Mouse (Mus musculus): ENCODE measurements around the gene Cyp46a1. TPM values are rescaled to one million over a fixed set of nuclear protein-coding genes. Genes with fewer than 3 reads are reported as not detected.
A peak's percentile ranks its signal among the peaks of the same experiment; 100 is the strongest.

The Cyp46a1 gene
- total RNA-seq, 1 experiment: 0.98 TPM

DNA sequence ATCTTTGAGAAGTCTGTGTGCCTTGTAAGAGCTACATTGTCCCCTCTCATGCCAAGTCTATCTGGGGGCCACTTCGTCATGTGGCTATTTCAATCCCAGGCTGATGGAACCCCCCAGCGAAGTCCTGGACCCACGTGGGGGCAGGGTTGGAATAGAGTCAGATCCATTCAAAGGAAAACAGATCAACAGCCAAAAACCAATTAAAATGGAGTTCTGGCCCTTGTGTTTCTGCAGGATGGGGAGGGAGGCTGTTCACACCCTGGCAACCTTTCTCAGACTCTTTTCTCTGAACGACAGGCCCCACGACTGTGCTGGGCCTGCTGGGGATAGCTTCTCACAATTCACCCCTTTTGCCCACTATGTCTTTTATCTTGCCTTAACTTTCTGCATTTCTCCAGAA is 7.8 kb upstream of the Cyp46a1 start:
- Histone ChIP-seq H3K4me3 (ENCODE audit: insufficient read depth in 1 of 2, low read depth in 1 of 2, low read length in 2 of 2, poor library complexity in 1 of 2, severe bottlenecking in 1 of 2) (no peak overlapping the region), H3K27ac (ENCODE audit: insufficient read depth, low read depth, low read length, poor library complexity, severe bottlenecking) (no peak overlapping the region), H3K36me3 (ENCODE audit: control insufficient read depth, insufficient read depth, low read length, poor library complexity, severe bottlenecking) (no peaks in the 10 kb centered on the region), H3K9me3 (ENCODE audit: control insufficient read depth, insufficient read depth, low read depth, low read length) (no peaks in the 10 kb centered on the region), H3K9ac (ENCODE audit: insufficient read depth, low read depth, low read length, poor library complexity, severe bottlenecking) (no peak overlapping the region), H3K4me1 (ENCODE audit: control insufficient read depth in 2 of 2, insufficient read depth in 2 of 2, low read length in 2 of 2, poor library complexity in 1 of 2) (peaks cover 0 to 3% of the 10 kb centered on the region in 2 experiments; a peak in 2 of 4 replicates)
- TF ChIP-seq CHD2 (IDR thresholded peaks at IDR 0.05; ENCODE audit: low read depth, low read length) (no peak), MAFK (IDR thresholded peaks at IDR 0.05; ENCODE audit: insufficient read depth, low read depth, low read length) (no peak), ZNF384 (IDR thresholded peaks at IDR 0.05; ENCODE audit: low read depth, low read length) (no peak)
- in situ Hi-C loops (cut with MboI; ENCODE audit: low sequenced_read_pairs in 2 of 2, unreplicated experiment in 2 of 2): no loop called here
- DNase-seq (ENCODE audit: low read depth, low spot score): no peak

DNA sequence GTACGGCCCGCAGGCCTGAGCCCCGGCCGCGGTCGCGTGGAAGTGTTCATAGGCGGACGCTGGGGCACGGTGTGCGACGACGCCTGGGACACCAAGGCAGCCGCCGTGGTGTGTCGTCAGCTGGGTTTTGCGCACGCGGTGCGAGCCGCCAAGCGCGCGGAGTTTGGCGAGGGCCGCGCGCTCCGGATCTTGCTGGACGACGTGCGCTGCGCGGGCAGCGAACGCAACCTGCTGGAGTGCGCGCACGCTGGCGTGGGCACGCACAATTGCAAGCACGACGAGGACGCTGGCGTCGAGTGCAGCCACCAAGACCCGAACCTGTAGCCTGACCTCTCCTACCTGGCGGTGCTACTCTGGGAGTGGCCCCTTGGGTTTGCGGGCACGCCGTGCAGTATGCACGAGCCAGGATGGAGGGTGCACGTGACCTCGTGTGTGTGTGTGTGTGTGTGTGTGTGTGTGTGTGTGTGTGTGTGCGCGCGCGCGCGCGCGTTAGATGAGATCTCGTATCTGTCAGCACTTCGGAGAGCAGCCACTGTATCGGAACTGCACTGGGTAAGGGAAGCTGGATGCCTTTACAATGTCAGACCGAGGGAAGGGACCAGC is 6.2 kb upstream of the Cyp46a1 start:
- H3K9me3 ChIP-seq (ENCODE audit: control insufficient read depth, insufficient read depth, low read depth, low read length): no peaks in the 10 kb centered on the region
- no peak overlapping the region for H3K27ac ChIP-seq (ENCODE audit: insufficient read depth, low read depth, low read length, poor library complexity, severe bottlenecking)
- peak overlapping the region; percentile 63 for H3K9ac ChIP-seq (ENCODE audit: insufficient read depth, low read depth, low read length, poor library complexity, severe bottlenecking)
- H3K4me1 ChIP-seq (ENCODE audit: control insufficient read depth in 2 of 2, insufficient read depth in 2 of 2, low read length in 2 of 2, poor library complexity in 1 of 2): no peaks in the 10 kb centered on the region
- in situ Hi-C loops (cut with MboI; ENCODE audit: low sequenced_read_pairs in 2 of 2, unreplicated experiment in 2 of 2): no loop called here
- H3K36me3 ChIP-seq (ENCODE audit: control insufficient read depth, insufficient read depth, low read length, poor library complexity, severe bottlenecking): no peaks in the 10 kb centered on the region
- no peak for TF ChIP-seq CHD2 (IDR thresholded peaks at IDR 0.05; ENCODE audit: low read depth, low read length)
- no peak for TF ChIP-seq ZC3H11A (IDR thresholded peaks at IDR 0.05; ENCODE audit: borderline replicate concordance, low read depth, low read length)
- TF ChIP-seq ZNF384 (IDR thresholded peaks at IDR 0.05; ENCODE audit: low read depth, low read length): no peak
- no peak for TF ChIP-seq MAFK (IDR thresholded peaks at IDR 0.05; ENCODE audit: insufficient read depth, low read depth, low read length)
- no peak for TF ChIP-seq HCFC1 (IDR thresholded peaks at IDR 0.05; ENCODE audit: borderline replicate concordance, insufficient read depth, low read length)
- peak overlapping the region; percentile 28 to 62; a peak in 3 of 4 replicates for H3K4me3 ChIP-seq (ENCODE audit: insufficient read depth in 1 of 2, low read depth in 1 of 2, low read length in 2 of 2, poor library complexity in 1 of 2, severe bottlenecking in 1 of 2)
- no peak for DNase-seq (ENCODE audit: low read depth, low spot score)

DNA sequence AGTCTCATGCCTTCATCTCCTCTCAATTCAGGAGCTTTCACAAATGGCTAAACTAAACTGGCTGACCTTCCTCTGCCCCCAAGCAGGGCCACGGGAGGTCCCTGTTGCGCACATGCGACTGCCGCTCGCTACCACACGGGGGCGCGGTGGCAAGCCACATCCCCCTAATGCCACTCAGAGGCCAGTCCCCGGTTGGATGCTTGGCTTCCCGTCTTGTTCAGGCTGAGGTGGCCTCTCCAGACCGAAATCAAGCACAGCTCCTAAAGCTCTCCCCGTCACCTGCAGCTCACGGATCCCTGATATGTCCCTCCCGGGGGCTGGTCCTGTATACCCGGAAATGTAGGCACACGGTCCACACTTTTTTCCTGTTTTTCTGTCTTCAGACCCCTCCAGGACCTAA is 1.1 kb upstream of the Cyp46a1 start:
- Histone ChIP-seq H3K9me3 (ENCODE audit: control insufficient read depth, insufficient read depth, low read depth, low read length) (no peaks in the 10 kb centered on the region), H3K36me3 (ENCODE audit: control insufficient read depth, insufficient read depth, low read length, poor library complexity, severe bottlenecking) (no peaks in the 10 kb centered on the region), H3K27ac (ENCODE audit: insufficient read depth, low read depth, low read length, poor library complexity, severe bottlenecking) (no peak overlapping the region), H3K4me3 (ENCODE audit: insufficient read depth in 1 of 2, low read depth in 1 of 2, low read length in 2 of 2, poor library complexity in 1 of 2, severe bottlenecking in 1 of 2) (peak overlapping the region in 1 of 2 experiments; percentile 42; a peak in 1 of 4 replicates), H3K9ac (ENCODE audit: insufficient read depth, low read depth, low read length, poor library complexity, severe bottlenecking) (no peak overlapping the region; the same call in 1 of the 2 replicates), H3K4me1 (ENCODE audit: control insufficient read depth in 2 of 2, insufficient read depth in 2 of 2, low read length in 2 of 2, poor library complexity in 1 of 2) (peaks cover 0 to 7% of the 10 kb centered on the region in 2 experiments; a peak in 2 of 4 replicates)
- in situ Hi-C loops (cut with MboI; ENCODE audit: low sequenced_read_pairs in 2 of 2, unreplicated experiment in 2 of 2): no loop called here
- peak; percentile 63 for DNase-seq (ENCODE audit: low read depth, low spot score)
- TF ChIP-seq ZC3H11A (IDR thresholded peaks at IDR 0.05; ENCODE audit: borderline replicate concordance, low read depth, low read length) (0 out of 2 replicates have a peak, but pooled peaks have one; percentile 14), ZNF384 (IDR thresholded peaks at IDR 0.05; ENCODE audit: low read depth, low read length) (no peak), HCFC1 (IDR thresholded peaks at IDR 0.05; ENCODE audit: borderline replicate concordance, insufficient read depth, low read length) (no peak)

DNA sequence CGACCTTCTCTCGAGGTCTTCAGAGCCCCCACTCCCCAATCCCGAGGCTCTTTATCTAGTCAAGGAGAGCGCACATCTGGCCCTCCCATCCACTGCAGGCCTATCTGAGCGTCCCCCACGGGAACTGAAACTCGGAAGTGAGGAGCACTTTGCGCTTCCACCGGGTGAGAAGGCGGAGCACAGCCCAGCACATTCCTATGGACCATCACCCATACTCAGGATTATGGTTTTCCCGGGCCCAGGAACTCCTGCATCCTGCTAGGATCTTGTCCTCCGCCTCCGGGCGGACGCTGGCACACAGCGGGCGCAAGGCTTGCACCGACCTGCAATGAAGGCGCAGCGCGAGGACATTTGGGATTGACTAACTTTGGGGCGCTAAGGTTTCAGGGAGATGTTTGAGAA is 699 bp upstream of the Cyp46a1 start:
- in situ Hi-C loops (cut with MboI; ENCODE audit: low sequenced_read_pairs in 2 of 2, unreplicated experiment in 2 of 2): no loop called here
- Histone ChIP-seq H3K9ac (ENCODE audit: insufficient read depth, low read depth, low read length, poor library complexity, severe bottlenecking) (peak overlapping the region; percentile 2; the same call in 1 of the 2 replicates), H3K4me3 (ENCODE audit: insufficient read depth in 1 of 2, low read depth in 1 of 2, low read length in 2 of 2, poor library complexity in 1 of 2, severe bottlenecking in 1 of 2) (peak overlapping the region; percentile 23 to 42; a peak in 3 of 4 replicates), H3K9me3 (ENCODE audit: control insufficient read depth, insufficient read depth, low read depth, low read length) (no peaks in the 10 kb centered on the region), H3K4me1 (ENCODE audit: control insufficient read depth in 2 of 2, insufficient read depth in 2 of 2, low read length in 2 of 2, poor library complexity in 1 of 2) (peaks cover 0 to 7% of the 10 kb centered on the region in 2 experiments; a peak in 2 of 4 replicates), H3K36me3 (ENCODE audit: control insufficient read depth, insufficient read depth, low read length, poor library complexity, severe bottlenecking) (no peaks in the 10 kb centered on the region), H3K27ac (ENCODE audit: insufficient read depth, low read depth, low read length, poor library complexity, severe bottlenecking) (no peak overlapping the region)
- DNase-seq (ENCODE audit: low read depth, low spot score): no peak
- TF ChIP-seq HCFC1 (IDR thresholded peaks at IDR 0.05; ENCODE audit: borderline replicate concordance, insufficient read depth, low read length): no peak
- TF ChIP-seq MAFK (IDR thresholded peaks at IDR 0.05; ENCODE audit: insufficient read depth, low read depth, low read length): no peak
- no peak for TF ChIP-seq CHD2 (IDR thresholded peaks at IDR 0.05; ENCODE audit: low read depth, low read length)
- no peak for TF ChIP-seq ZNF384 (IDR thresholded peaks at IDR 0.05; ENCODE audit: low read depth, low read length)
- TF ChIP-seq ZC3H11A (IDR thresholded peaks at IDR 0.05; ENCODE audit: borderline replicate concordance, low read depth, low read length): no peak

Data from ES-E14 (cell line).